Mouse (Mus musculus): Measurements from ENCODE around the gene Elmsan1.

The Elmsan1 gene

DNA sequence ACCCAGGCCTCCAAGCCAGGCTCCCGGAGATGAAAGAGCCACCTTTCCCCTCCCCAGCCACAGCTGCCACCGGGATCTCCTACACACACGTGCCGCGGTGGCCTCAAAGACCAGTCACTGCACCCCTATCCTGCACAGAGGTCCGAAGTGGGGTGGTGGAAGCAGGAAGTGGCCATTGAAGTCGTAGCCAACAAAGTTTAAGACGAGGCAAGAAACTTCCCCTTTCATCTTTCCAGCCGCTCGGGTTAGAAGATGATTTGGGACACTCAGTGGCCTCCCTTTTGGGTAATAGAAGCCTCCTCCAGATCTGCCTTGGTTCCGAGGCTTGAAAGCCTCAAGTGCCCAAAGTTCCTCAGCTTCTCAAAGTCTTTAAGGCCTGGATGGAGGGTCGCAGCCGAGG is 26.4 kb downstream of the Elmsan1 start:
- DNase-seq, result no peak

DNA sequence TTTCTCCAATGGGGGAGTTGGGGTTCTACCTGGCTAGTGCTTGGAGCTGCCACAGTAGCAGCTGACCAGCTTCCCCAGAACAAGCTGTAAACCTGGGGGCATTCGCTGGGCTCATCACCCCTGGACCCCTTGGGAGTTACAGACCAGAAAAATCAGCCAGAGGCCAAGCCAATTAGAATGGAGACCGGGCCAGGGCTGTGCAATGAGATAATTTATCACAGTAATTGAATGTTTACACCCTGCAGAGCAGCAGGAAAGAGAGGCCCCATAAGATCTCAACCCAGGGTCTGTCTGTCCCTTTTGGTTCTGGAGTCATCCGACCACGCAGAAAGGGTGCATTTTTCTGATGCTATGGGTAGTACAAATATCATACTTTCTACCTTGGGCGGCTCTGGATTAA is 26.9 kb downstream of the Elmsan1 start:
- DNase-seq, result no peak

DNA sequence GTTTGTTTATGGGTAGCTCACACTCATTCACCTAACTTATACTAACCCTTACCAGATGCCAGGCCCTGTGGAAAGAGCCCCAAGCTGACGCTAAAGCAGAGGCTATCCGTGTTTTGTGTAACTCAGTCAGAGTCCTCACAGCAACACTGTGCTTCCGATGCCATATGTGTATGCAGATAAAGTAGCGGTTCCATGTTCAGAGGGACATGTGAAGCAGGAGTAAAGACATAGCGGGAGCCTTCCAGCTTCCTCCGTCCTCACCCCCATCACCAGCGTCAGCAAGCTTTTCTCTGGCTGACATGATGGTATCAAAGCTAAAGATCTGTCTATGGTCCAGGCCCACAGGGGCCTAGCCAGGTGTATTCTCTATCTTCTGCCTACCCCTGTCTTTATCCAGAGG is 27.5 kb downstream of the Elmsan1 start:
- DNase-seq, result no peak

DNA sequence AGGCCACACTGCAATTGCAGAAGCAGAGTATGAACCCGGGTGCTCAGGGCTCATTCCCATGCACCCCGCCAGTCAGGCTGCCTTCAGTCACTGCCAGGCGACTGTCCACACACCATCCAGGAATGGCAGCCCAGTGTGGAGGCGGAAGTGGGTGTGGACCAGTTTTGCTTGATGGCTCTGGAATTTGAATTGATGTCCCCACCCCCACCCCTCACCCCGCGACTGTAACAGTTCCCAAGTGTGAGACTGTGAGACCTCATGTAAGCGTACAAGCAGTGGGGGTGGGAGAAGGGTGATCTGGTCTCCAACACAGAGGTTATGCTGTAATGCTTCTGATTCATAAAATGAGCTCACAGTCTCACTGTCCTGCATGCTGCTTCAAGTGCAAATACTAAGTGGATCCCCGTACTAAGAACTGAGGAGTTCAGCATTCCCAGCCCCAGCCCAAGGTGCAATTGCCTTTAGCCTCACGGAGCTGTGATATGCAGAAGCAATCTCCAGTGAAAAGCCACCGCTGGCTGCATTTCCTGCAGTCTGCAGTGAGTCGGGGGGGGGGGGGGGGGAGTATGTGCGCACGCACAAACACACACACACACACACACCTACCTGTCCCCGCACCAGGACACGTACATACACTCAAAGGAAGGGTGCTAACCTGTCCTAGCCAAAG is 28.4 kb downstream of the Elmsan1 start:
- DNase-seq, result no peak

DNA sequence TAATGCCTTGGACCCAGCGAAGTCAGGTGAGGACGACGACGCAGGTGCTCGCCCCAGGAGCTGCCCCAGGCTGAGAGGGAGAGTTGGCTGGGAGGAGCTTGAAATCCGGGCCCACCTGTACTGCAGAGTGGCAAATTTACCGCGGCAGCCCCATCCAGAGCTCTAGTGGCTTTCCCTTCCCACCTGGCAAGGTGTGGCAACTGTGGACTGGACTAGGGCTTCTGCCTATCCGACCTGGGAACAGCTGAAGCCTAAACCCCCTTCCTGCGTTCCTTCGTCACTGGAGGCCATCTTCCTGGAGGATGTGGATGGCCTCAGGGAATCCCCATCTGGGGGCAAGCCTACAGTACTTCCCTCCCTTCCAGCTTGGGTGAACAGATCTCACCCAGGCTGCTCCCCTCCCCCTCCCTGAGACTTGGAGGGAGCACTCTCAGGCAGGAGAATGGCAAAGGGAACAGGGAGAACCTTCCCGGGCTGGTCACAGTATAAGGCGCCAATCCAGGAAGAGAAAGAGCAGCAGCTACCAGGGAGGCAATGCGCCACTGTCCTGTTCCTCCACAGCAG is 29.7 kb downstream of the Elmsan1 start:
- no peak for DNase-seq

DNA sequence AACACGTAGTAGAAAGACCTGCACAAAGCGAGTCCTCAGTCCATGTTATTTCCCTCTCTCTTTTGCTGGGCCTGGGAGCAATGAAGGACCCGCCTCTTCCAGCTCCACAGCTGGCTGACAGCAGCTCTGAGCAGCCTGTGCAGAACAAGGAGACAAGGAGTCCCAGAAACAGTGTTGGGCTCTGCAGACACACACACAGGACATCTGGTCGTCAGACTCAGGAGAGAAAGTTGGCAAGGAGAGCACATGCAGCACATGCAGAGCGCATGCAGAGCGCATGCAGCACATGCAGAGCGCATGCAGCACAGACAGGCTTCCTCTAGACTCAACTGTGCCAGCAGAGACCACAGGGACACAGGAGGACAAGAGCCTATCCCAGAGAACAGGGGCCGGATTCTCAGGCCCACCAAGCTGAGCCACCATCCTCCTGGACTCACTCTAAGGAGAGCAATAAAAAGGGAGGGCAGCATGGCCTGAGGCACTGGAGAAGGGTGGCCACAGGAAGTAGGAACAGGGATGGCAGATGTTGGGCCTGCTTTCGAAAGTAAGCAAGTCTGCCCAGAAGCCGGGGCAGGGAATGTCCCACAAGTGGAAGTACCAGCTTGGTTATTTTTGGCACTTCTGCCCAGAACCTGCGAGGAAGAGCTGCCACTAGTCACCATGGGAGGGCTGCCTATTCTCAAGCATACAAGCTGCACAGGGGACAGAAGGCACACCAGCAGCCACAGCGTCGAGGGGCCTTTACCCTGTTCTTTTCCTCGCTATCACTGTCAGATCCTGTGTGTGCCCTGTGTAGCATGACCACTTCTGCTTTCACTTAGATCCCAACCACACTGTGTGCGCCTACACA is 30.7 kb downstream of the Elmsan1 start:
- no peak for DNase-seq

DNA sequence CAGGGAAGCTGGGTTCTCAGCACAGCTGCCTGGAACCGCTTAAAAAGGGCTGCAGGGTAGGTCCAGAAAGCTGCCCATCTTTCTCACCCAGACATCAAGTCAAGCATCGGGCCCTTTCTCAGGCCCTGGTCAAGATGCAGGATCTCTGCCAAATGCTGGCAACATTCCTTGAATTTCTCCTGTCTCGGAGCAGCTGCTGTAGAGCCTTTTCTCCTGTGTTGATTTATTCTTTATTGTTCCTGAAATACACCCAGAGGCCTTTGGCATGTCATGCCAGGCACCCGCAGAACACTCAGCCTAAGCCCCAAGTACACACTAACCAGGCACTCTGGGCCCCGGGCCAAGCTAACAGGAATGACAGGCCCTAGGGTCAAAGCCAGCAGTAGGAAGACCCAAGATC is 31.7 kb downstream of the Elmsan1 start:
- peak; percentile 83 for DNase-seq

DNA sequence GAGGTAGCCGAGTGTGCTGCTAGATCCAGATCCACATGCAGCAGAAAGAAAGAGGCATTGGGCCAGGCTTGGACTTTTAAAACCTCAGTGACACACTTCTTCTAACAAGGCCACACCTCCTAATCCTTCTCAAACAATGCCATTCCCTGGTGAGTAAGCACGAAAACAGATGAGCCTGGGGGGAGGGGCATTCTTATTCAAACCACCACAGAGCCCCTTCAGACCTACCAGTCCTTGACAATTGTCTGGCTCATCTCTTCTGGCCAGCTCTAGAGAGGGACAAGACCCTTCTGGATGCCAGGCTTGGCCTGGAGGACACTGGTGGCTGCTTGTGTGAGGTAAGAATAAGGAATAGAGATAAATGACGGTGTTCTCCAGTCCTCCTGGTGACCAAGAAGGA is 32.1 kb downstream of the Elmsan1 start:
- DNase-seq, result no peak

DNA sequence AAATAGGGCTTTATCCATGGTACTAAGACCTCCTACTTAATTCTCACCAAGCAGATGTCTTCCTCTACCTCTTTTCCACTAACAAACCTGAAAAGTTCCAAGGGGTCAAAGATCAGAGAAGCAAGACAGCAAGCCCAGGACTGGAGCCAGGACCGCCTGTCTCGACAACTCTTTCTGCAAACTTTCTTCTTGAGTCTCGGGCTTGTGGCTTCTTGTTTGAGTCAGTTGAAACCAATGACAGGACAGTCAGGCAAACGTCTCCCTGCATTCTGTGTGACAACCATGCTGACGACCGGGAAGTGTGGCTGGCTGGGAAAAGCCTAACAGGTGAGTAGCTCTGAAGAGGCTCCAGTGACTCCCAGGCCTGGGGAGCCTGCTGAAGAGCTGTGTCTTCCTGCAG is 33.1 kb downstream of the Elmsan1 start:
- DNase-seq, result no peak

DNA sequence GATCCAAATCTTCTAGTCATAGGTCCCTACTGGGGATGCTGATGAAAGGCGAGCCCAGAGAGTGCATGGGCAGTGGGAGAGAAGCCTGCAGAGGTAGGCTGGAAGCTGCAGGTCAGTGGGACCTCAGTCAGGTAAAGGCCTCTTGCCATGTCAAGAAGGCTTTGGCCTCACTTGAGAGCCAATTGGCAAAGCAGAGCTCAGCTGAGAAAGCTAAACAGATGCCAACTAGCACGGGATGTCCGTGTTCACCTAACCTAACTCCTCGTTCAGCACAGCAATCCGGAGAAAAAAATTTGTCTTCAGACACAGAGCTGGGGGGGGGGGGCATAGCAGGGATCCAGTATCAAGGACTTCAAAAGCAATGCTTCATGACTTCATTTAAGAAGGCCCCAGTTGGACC is 33.7 kb downstream of the Elmsan1 start:
- no peak for DNase-seq

DNA sequence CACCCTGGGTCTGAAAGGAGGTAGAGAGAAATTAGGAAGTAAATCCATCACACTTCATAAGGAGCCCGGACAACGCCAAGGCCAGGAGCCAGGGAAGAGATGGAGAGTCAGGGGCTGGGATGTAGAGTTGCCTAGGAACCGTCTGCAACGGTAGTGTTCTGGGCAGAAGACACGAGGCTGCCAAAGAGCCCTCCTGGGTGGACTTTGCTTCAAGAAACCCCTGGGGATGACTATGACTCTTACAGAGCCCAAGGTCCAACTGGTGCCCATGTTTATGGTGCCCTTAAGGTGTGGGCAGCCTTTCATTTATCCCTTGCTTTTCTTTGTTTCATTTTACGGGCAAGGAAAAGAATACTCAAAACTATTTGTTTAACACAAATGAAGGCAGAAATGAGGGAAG is 36.7 kb downstream of the Elmsan1 start:
- DNase-seq, result no peak

DNA sequence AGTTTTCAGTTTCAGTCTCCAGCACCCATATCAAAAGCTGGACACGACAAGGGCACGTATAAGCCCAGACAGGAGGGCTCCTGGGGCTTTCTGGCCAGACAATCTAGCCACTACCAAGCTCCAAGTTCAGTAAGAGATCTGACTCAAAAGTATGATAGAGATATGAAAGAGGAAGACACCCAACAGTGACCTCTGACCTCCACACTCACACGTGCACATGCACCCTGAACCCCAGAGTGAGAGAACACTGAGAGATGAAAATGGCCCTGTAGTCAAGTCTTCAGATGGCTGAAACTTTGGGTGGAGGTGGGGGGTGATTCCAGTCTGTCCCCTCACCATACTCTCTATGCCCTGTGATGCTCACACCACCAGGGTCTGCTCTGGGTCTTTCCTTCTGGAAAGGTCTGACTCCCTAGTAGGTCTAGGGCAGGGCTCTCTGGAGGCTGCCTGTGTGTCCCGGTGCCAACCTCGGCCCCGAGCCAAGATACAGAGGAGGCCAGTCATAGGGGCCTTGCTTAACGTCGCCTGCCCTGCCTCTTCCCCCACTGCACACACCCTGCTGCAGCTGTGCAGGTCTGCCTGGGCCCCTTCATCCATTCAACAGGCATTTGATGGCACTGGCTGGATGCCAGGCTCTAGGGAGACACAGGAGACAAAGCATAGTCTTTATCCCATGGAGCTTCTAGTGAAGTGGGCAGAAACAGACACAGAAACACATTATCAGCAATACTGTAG is 37.8 kb downstream of the Elmsan1 start:
- peak; percentile 87 for DNase-seq

DNA sequence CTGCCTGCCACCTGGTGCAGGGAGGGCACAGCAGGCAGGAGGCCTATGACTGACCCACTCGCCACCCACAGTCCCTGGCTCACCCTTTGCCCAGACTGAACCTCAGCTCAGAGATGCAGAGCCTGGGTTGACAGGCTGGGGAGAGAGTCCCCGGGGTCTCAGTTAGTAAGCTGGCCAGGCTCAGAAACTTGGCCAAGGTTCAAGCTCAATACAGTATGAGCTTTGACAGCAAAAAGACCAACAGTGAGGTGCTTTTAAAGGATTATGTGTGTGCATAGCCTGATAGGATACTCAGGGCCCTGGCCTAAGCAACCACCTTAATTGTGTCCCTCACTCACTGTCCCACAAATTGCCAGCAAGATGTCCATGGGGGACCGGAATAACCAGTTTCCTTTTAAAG is 38.6 kb downstream of the Elmsan1 start:
- no peak for DNase-seq

DNA sequence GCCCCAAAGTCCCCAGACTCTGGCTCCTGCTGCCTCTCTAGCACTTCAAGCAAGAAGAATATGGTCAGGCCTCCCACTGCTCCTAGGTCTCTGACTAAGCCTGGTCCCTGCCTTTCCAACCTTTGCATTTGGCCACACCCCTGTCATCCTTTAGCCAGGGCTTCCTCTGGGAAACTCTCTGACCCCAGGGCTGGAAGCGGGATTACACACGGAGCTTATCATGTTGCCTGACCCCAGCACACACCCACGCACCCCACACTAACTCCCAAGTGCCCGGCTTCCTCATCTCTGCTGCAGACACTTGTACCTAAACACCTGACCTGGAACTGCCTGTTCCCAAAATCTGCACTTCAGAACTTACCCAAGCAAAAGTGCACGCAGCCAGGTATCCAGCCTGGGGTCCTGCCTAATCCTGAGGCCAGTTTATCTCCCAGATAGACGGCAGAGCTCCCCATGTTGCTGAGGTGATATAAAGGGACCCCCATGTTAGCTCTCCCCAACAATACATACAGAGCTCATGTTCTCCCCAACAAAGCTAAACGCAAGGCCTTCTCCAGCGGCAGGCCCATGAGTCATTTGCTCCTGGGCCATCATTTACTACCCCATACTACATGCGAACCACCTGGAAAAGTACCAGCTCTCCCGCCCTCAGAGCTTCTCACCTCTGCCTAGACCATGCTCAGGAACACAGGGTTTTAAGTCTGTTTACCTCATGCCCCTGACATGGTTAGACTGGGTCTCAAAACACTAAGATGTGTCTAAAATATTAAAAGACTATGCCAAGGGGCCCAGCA is 39.8 kb downstream of the Elmsan1 start:
- no peak for DNase-seq

DNA sequence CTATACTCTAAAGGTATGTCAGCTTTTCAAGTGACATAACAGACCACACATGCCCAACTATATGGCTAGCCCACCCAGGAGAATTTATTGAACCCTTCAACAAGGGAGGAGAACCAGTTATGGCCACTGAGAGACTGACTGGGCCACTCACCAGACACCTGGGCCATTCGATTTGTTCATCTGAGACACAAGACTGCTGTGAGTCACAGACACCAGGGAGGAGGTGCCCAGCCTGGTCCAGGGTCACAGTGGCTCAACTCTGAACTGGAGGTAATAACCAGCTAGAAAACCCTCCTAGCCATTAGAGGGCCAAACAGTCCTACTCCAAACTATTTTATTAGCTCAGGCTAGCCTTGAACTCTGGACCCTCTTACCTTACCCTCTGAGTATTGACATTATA is 40.6 kb downstream of the Elmsan1 start:
- DNase-seq, result no peak

DNA sequence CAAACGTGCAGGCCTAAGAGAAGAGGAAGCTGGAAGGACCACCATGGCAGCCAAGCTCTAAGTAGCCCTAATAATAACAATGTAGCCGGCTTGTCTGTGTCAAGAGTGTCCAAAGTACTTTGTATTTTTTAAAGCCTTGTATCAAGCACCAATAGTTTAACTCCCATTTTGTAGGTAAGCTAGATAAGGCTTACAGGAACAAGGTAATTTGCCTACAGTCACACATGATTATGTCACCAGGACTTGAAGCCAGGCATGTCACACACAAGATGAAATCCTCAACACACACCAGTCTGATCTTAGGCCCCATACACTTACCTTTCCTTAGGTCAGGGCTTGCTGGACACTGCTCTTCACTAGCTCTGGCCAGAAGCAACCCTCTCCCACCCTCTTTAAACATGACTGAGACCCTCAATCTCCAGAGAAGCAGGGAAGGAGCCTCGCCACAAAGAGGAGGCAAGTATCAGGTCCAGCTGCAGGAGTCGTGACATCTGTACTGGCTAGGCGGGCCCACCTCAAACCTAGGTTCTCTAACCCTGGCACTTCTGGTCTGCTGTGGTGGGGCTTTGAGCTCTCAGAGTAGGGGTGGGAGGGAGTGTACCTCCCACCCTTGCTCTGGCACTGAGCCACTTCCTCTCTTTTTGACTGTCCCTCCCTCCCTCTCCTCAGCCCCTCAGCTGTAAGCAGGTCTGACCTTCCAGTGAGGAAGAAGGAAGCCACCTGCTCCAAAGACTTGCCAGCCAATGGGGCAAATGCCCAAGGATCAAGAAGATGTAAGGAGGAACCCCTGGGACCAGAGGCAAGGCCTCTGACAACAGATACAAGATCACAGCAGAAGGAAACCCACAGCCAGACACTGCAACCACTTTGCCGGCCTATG is 41.6 kb downstream of the Elmsan1 start:
- no peak for DNase-seq

DNA sequence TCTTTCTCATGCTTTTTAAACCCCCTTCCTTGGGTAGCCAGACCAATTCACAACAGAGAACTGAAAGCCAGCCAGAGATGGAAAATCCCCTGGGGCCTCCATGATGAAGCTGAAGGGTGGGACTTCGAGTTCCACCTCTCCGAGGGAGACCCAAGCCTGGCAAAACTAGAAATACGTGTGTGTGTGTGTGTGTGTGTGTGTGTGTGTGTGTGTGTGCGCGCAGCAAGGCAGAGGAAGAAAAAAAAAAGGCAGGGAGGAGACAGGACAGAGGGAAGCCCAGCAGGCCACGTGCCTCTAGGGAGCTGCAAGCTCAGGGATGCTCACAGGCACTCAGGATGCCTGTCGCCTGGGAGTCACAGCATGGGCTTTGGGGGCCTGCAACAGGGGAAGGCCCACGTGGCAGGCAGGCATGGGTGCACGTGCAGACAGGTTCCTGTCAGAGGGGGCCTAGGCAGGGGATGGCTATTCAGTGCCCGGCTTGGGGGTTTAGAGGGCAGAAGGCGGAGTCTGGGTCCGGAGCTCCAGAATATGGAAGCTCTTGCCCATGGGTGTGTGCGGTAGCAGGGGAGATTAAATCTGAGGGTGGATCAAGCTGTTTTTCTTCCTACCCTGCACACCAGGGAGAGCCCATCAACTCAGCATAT is 42.4 kb downstream of the Elmsan1 start:
- DNase-seq, result no peak

DNA sequence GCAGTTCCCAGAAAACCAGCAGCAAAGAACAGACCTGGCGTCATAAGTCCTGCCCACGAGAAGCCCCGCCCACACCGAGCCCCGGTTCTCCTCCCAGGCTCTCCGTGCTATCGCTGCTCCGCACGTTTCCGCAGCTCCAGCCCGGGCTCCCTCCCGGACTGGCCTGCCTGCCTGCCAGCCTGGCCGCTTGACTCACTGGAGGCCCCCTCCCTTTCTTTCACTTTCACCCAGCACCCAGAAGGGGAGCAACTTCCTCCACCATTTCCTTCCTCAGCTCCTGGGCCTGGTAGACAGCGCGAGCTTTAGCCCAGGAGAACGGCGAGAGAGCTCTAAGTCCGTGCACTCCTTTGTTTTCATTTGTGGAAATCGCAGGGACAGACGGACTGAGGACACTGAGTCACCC is 43.0 kb downstream of the Elmsan1 start:
- peak; percentile 92 for DNase-seq

DNA sequence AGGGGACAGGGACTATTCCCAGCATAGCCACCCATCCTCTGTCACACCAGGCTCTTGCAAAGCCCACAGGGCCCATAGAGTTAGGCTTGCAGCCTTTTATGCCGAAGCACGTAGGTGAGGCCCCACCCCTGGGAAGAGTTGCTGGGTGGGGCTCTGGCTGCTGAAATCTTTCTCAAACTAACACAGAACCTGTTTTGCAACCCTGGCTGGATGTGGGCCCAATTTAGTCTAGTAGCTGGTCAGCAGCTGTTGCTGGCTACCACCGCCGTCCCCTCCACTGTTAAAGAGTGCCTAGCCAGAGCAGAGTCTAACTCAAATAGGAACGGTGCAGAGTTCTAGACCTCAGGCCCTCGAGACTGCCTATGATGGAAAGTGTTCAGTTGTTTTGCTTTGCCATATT is 43.8 kb downstream of the Elmsan1 start:
- DNase-seq, result peak; percentile 92

DNA sequence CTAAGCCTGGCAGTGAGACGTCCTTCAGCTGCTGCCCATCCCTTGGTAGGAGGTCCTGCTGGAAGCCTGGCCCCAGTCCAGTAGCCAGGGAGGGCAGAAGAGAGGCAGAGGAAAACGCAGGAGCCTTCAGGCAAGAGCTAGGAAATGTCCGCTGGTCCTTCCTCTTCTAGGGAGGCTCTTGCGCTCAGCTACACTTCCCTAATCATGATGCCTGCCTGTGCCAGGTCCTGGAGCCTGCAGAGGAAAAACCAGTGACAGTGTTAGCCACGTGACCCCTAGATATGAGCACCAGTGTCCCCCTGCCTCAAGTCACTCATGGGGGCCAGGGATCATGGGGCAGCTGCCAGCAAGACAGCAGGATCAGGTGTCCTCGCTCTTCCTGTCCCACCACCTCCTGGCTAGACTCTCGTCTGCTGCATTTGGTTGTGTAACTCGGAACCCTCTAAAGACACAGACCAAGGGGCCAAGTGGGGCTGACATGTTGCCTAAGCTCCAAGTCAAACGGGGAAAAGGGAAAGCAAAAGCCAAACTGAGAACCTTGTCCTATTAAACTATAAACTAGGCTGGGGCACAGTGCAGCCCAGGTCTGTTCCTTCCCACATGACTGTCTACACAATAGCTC is 44.4 kb downstream of the Elmsan1 start:
- DNase-seq, result peak; percentile 66

Measured in lung, postnatal 14 days (tissue).